Mouse (Mus musculus) myocyte (in vitro differentiated cells): ENCODE results near the gene Robo1.

Source experiments
- CEBPB ChIP-seq: IDR thresholded peaks from 2 replicates; pipeline ENCODE4 v1.6.1; 2011; ENCODE audit warnings: mild to moderate bottlenecking, moderate library complexity; ENCODE audit not compliant: poor library complexity, insufficient read depth, severe bottlenecking
- E2F4 ChIP-seq: IDR thresholded peaks from one replicate; pipeline ENCODE4 v1.6.1; 2011; ENCODE audit warnings: mild to moderate bottlenecking, control low read depth, moderate library complexity; ENCODE audit not compliant: insufficient read depth
- MAX ChIP-seq: IDR thresholded peaks from one replicate; pipeline ENCODE4 v1.6.1; 2011; ENCODE audit warnings: low read depth, mild to moderate bottlenecking, control low read depth
- MYOD1 ChIP-seq, 3 experiments: IDR thresholded peaks; one replicate each; pipeline ENCODE4 v1.6.1; 2011; ENCODE audit warnings: control low read depth in 2 of 3, low read depth in 2 of 3, mild to moderate bottlenecking in 2 of 3, moderate library complexity in 1 of 3; ENCODE audit not compliant: insufficient read length in 2 of 3, control insufficient read depth in 1 of 3
- POLR2A ChIP-seq: IDR thresholded peaks from one replicate; pipeline ENCODE4 v1.6.1; 2011; ENCODE audit warnings: low read depth, mild to moderate bottlenecking, control low read depth, moderate library complexity; ENCODE audit not compliant: insufficient read length
- POLR2AphosphoS2 ChIP-seq: IDR thresholded peaks from one replicate; pipeline ENCODE4 v1.6.1; 2011; ENCODE audit warnings: low read depth, control low read depth; ENCODE audit not compliant: insufficient read length
- REST ChIP-seq: IDR thresholded peaks from one replicate; pipeline ENCODE4 v1.6.1; 2011; ENCODE audit warnings: mild to moderate bottlenecking, control low read depth, moderate library complexity; ENCODE audit not compliant: insufficient read depth, insufficient read length
- TCF12 ChIP-seq: IDR thresholded peaks from one replicate; pipeline ENCODE4 v1.6.1; 2011; ENCODE audit warnings: mild to moderate bottlenecking, control low read depth; ENCODE audit not compliant: poor library complexity, insufficient read depth, severe bottlenecking
- USF1 ChIP-seq: IDR thresholded peaks from one replicate; pipeline ENCODE4 v1.6.1; 2011; ENCODE audit warnings: low read depth, mild to moderate bottlenecking, control low read depth, moderate library complexity

GRCm38 (mm10) chr16:72640932-72641811, 333.1 kb downstream of the Robo1 start:
- TF ChIP-seq MAX (no peak), E2F4 (no peak), USF1 (no peak), POLR2A (no peak), CEBPB (no peak), POLR2AphosphoS2 (no peak), MYOD1 (IDR thresholded peaks at IDR 0.05; ENCODE audit: control insufficient read depth in 1 of 3, insufficient read length in 2 of 3, low read depth in 2 of 3) (no peak), TCF12 (no peak), REST (no peak)
